Comparison of ENCODE assay signal across 10 mouse cellular contexts in the genomic region with DNA sequence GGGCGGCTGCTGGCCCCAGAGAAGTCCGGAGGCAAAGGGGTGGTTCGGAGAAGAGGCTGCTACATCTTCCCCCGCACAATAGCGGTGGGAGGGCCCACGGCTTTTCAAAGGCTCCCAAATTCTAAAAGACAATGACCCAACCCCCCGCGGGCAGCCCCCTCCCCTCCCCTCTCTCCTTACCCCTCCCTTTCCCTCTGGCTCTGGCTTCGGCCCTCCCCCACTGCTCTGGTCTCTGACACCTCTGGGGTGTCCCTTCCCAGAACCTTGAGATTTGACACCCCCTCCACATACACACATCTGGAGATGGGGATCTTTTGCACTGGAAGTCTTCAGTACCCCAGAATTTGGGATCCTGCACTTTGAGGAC. TPM values are rescaled to one million over a fixed set of nuclear protein-coding genes. Genes with fewer than 3 reads are reported as not detected.
DNase-seq lines count a peak whose midpoint lies in the region; ATAC-seq and TF ChIP-seq lines count a peak whose summit lies in the region.
"Had no signal": no experiment of that assay in that cellular context is flagged by ENCODE, and none has a peak within 500 bp of the region (broad histone marks: within the 10 kb centered on the region; RNA-seq: fewer than 3 reads in every experiment).

TSS of gene Lin28a (minus strand) at position 63 of the 367 bp plus-strand sequence.

- no peak for ATAC-seq in heart, postnatal 0 days (ENCODE audit: insufficient read depth, low read depth)
- no peak for ATAC-seq in embryonic facial prominence, embryonic 12.5 days (ENCODE audit: insufficient number of reproducible peaks, insufficient read depth, low FRiP score, low TSS enrichment)
- no peak for ATAC-seq in intestine, postnatal 0 days
- ATAC-seq in midbrain, postnatal 0 days (ENCODE audit: low FRiP score): no peak

- no peak within 1 kb of the TSS for H3K9ac ChIP-seq in heart, postnatal 0 days (replicated peaks; ENCODE audit: low read depth, low read length)
- H3K9ac ChIP-seq in embryonic facial prominence, embryonic 12.5 days: peak within 1 kb of the TSS; percentile 19; the same call in 1 of the 2 replicates
- H3K9ac ChIP-seq in intestine, postnatal 0 days (ENCODE audit: low read depth, low read length): no peak within 1 kb of the TSS
- H3K9ac ChIP-seq in midbrain, postnatal 0 days (replicated peaks; ENCODE audit: low read length, poor library complexity, severe bottlenecking): peak within 1 kb of the TSS; percentile 33

- H3K4me3 ChIP-seq in heart, postnatal 0 days (ENCODE audit: low read depth, low read length): peak within 1 kb of the TSS; percentile 16
- H3K4me3 ChIP-seq in embryonic facial prominence, embryonic 12.5 days: peak within 1 kb of the TSS; percentile 32
- peak within 1 kb of the TSS; percentile 17 for H3K4me3 ChIP-seq in intestine, postnatal 0 days (ENCODE audit: low read depth, low read length)
- H3K4me3 ChIP-seq in midbrain, postnatal 0 days (ENCODE audit: low read depth, low read length): peak within 1 kb of the TSS; percentile 36
- H3K4me3 ChIP-seq in layer of hippocampus, adult 2 months: no peak within 1 kb of the TSS

- no peak within 1 kb of the TSS for H3K27ac ChIP-seq in heart, postnatal 0 days (ENCODE audit: low read depth)
- 0 out of 2 replicates have a peak within 1 kb of the TSS, but pooled peaks have one; percentile 48 for H3K27ac ChIP-seq in embryonic facial prominence, embryonic 12.5 days
- no peak within 1 kb of the TSS for H3K27ac ChIP-seq in intestine, postnatal 0 days (ENCODE audit: low read depth, low read length)
- 0 out of 2 replicates have a peak within 1 kb of the TSS, but pooled peaks have one; percentile 27 for H3K27ac ChIP-seq in midbrain, postnatal 0 days (ENCODE audit: low read depth, low read length)
- no peak within 1 kb of the TSS for H3K27ac ChIP-seq in layer of hippocampus, adult 2 months

- DNase-seq in heart, postnatal 0 days (ENCODE audit: low spot score): no peak
- DNase-seq in heart, postnatal 10 days: no peak
- no peak for DNase-seq in midbrain, postnatal 0 days (ENCODE audit: low spot score)
- DNase-seq in layer of hippocampus, adult 2 months (ENCODE audit: low spot score in 2 of 2): no peak
- no peak for DNase-seq in T-cell, adult 2 months (ENCODE audit: low spot score)
- no peak for DNase-seq in kidney, adult 11 months
- DNase-seq: cerebellum, adult 18-20 months; kidney, adult 2 months had no signal

- TF ChIP-seq CTCF in heart, postnatal 0 days (IDR thresholded peaks at IDR 0.05; ENCODE audit: low read depth): no peak
- TF ChIP-seq CTCF in intestine, postnatal 0 days (IDR thresholded peaks at IDR 0.05; ENCODE audit: low read depth): no peak
- no peak for TF ChIP-seq CTCF in midbrain, postnatal 0 days (IDR thresholded peaks at IDR 0.05)
- TF ChIP-seq CTCF in layer of hippocampus, adult 2 months (conservative IDR thresholded peaks at IDR 0.05): no peak

- H3K4me1 ChIP-seq in heart, postnatal 0 days (ENCODE audit: control insufficient read depth, insufficient read depth): no peaks in the 10 kb centered on the region
- peaks cover 45% of the 10 kb centered on the region for H3K4me1 ChIP-seq in embryonic facial prominence, embryonic 12.5 days
- H3K4me1 ChIP-seq in intestine, postnatal 0 days (replicated peaks; ENCODE audit: control insufficient read depth, insufficient read depth, low read length): peaks cover 3% of the 10 kb centered on the region; the same call in 1 of the 2 replicates
- H3K4me1 ChIP-seq in midbrain, postnatal 0 days (ENCODE audit: insufficient read depth, low read length): peaks cover 8% of the 10 kb centered on the region

- intact Hi-C loops in heart, postnatal 10 days (cut with DNase I): no loop called here

- 0% methylated on average over 9 of the region's 9 CpGs for WGBS in heart, postnatal 0 days
- 0% methylated on average over 8 of the region's 9 CpGs for WGBS in embryonic facial prominence, embryonic 12.5 days
- WGBS in intestine, postnatal 0 days: 6% methylated on average over 9 of the region's 9 CpGs
- 0% methylated on average over 8 of the region's 9 CpGs for WGBS in midbrain, postnatal 0 days

- no peaks in the 10 kb centered on the region for H3K9me3 ChIP-seq in heart, postnatal 0 days (replicated peaks; ENCODE audit: control insufficient read depth, low read length)
- no peaks in the 10 kb centered on the region for H3K9me3 ChIP-seq in embryonic facial prominence, embryonic 12.5 days
- H3K9me3 ChIP-seq in intestine, postnatal 0 days (ENCODE audit: control insufficient read depth): no peaks in the 10 kb centered on the region
- H3K9me3 ChIP-seq in midbrain, postnatal 0 days (ENCODE audit: low read length): no peaks in the 10 kb centered on the region

- peaks cover 56% of the 10 kb centered on the region for H3K27me3 ChIP-seq in heart, postnatal 0 days (ENCODE audit: control insufficient read depth, insufficient read depth, low read length)
- H3K27me3 ChIP-seq in embryonic facial prominence, embryonic 12.5 days: peaks cover 25% of the 10 kb centered on the region
- peaks cover 49% of the 10 kb centered on the region for H3K27me3 ChIP-seq in intestine, postnatal 0 days (replicated peaks; ENCODE audit: control insufficient read depth, insufficient read depth, low read length)
- peaks cover 18% of the 10 kb centered on the region for H3K27me3 ChIP-seq in midbrain, postnatal 0 days (ENCODE audit: insufficient read depth, low read length)

- H3K4me2 ChIP-seq in heart, postnatal 0 days (ENCODE audit: low read depth, low read length): peak within 1 kb of the TSS; percentile 10
- peak within 1 kb of the TSS; percentile 56 for H3K4me2 ChIP-seq in embryonic facial prominence, embryonic 12.5 days (replicated peaks)
- H3K4me2 ChIP-seq in intestine, postnatal 0 days (replicated peaks; ENCODE audit: low read depth): peak within 1 kb of the TSS; percentile 45
- H3K4me2 ChIP-seq in midbrain, postnatal 0 days (ENCODE audit: low read depth, low read length, poor library complexity, severe bottlenecking): peak within 1 kb of the TSS; percentile 70

- no peaks in the 10 kb centered on the region for H3K36me3 ChIP-seq in heart, postnatal 0 days (replicated peaks; ENCODE audit: control insufficient read depth, insufficient read depth, low read length)
- H3K36me3 ChIP-seq in embryonic facial prominence, embryonic 12.5 days: no peaks in the 10 kb centered on the region
- H3K36me3 ChIP-seq in intestine, postnatal 0 days (ENCODE audit: control insufficient read depth, insufficient read depth): no peaks in the 10 kb centered on the region
- H3K36me3 ChIP-seq in midbrain, postnatal 0 days (ENCODE audit: insufficient read depth, low read length): no peaks in the 10 kb centered on the region

- TF ChIP-seq EP300 in heart, postnatal 0 days (IDR thresholded peaks at IDR 0.05; ENCODE audit: low read depth): no peak

RNA-seq across cellular contexts. Expression of gene Lin28a, which starts in this region (rescaled TPM):
- total RNA-seq in heart, postnatal 0 days (2014; rRNA removed; ENCODE audit: low replicate concordance): not detected in 2 replicates
- 0.10 TPM in 1 of 2 replicates, not detected in the other for polyA plus RNA-seq in heart, postnatal 0 days (2015; fragmentation: Nextera tagmentation; extraction: Ambion mirVana)
- not detected for total RNA-seq in heart, postnatal 10 days (2021)
- 0.50 and 0.67 TPM in 2 replicates for polyA plus RNA-seq in embryonic facial prominence, embryonic 12.5 days (2016; fragmentation: Nextera tagmentation; extraction: Ambion mirVana)
- not detected in 2 replicates for polyA plus RNA-seq in intestine, postnatal 0 days (2015; fragmentation: Nextera tagmentation; extraction: Ambion mirVana)
- 0.05 and 0.57 TPM in 2 replicates for total RNA-seq in midbrain, postnatal 0 days (2014; rRNA removed)
- polyA plus RNA-seq in midbrain, postnatal 0 days (2015; fragmentation: Nextera tagmentation; extraction: Ambion mirVana): 0.04 and 0.13 TPM in 2 replicates
- not detected for total RNA-seq in layer of hippocampus, adult 2 months (2021)
- polyA plus RNA-seq: kidney, adult 2 months had no signal

Comparison
In these comparisons a context has a peak if more than half of its experiments do, and no peak if none do; other contexts are left out.
1. H3K27ac ChIP-seq: peak in embryonic facial prominence, embryonic 12.5 days (single experiment) and midbrain, postnatal 0 days (single experiment); none in heart, postnatal 0 days (single experiment), intestine, postnatal 0 days (single experiment) and layer of hippocampus, adult 2 months (single experiment).
2. H3K4me2 ChIP-seq: peak in every context shown above with its lines; median percentile 70 in midbrain, postnatal 0 days; 56 in embryonic facial prominence, embryonic 12.5 days; 45 in intestine, postnatal 0 days; 10 in heart, postnatal 0 days.
3. H3K9ac ChIP-seq: peak in embryonic facial prominence, embryonic 12.5 days (single experiment) and midbrain, postnatal 0 days (single experiment); none in heart, postnatal 0 days (single experiment) and intestine, postnatal 0 days (single experiment).